ENCODE assay signal across 37 mouse cellular contexts in genomic region chr16:78934298-78934697, GRCm38 (mm10). TPM values are rescaled to one million over a fixed set of nuclear protein-coding genes. Genes with fewer than 3 reads are reported as not detected.
"Had no signal": no experiment of that assay in that cellular context is flagged by ENCODE, and none has a peak within 500 bp of the region (broad histone marks: within the 10 kb centered on the region; RNA-seq: fewer than 3 reads in every experiment).

No protein-coding gene starts in this region.

- DNase-seq: left cerebral cortex, postnatal 4 days; liver; liver, embryonic 13.5 days; liver, postnatal 0 days; lung, adult 18-20 months; lung, adult 2 months; lung, embryonic 14.5 days; lung, postnatal 10 days; lung, postnatal 14 days; lung, postnatal 36 days; lung, postnatal 4 days; midbrain, embryonic 14.5 days had no signal

- H3K27me3 ChIP-seq: limb, embryonic 15.5 days; midbrain, embryonic 15.5 days had no signal

- H3K36me3 ChIP-seq: limb, embryonic 10.5 days; limb, embryonic 12.5 days; limb, embryonic 13.5 days; limb, embryonic 15.5 days; liver, embryonic 12.5 days; liver, embryonic 13.5 days; liver, embryonic 15.5 days; lung, embryonic 15.5 days; midbrain, embryonic 10.5 days; midbrain, embryonic 12.5 days; midbrain, embryonic 13.5 days; midbrain, embryonic 15.5 days; neural tube, embryonic 12.5 days had no signal

- ATAC-seq: liver, embryonic 12.5 days; liver, postnatal 0 days; lung, postnatal 0 days; midbrain, embryonic 13.5 days; midbrain, embryonic 15.5 days; midbrain, embryonic 16.5 days had no signal

- H3K4me1 ChIP-seq: liver, embryonic 12.5 days; liver, embryonic 13.5 days; liver, embryonic 15.5 days had no signal

- H3K27ac ChIP-seq: limb, embryonic 10.5 days; limb, embryonic 12.5 days; limb, embryonic 13.5 days; limb, embryonic 15.5 days; liver, embryonic 12.5 days; liver, embryonic 13.5 days; liver, embryonic 14.5 days; liver, embryonic 15.5 days; lung, embryonic 15.5 days; macrophage; midbrain, embryonic 10.5 days; midbrain, embryonic 12.5 days; midbrain, embryonic 13.5 days; midbrain, embryonic 15.5 days; neural tube, embryonic 12.5 days had no signal

- H3K4me2 ChIP-seq: limb, embryonic 12.5 days; limb, embryonic 13.5 days; limb, embryonic 15.5 days; liver, embryonic 11.5 days; liver, embryonic 12.5 days; liver, embryonic 13.5 days; liver, embryonic 15.5 days; lung, embryonic 14.5 days; lung, embryonic 15.5 days; midbrain, embryonic 11.5 days; midbrain, embryonic 12.5 days; midbrain, embryonic 13.5 days; midbrain, embryonic 15.5 days; neural tube, embryonic 12.5 days had no signal

- H3K4me3 ChIP-seq: limb, embryonic 10.5 days; limb, embryonic 12.5 days; limb, embryonic 13.5 days; limb, embryonic 15.5 days; liver, embryonic 12.5 days; liver, embryonic 13.5 days; liver, embryonic 15.5 days; lung, embryonic 15.5 days; megakaryocyte, embryonic 14.5 days; midbrain, embryonic 10.5 days; midbrain, embryonic 12.5 days; midbrain, embryonic 13.5 days; midbrain, embryonic 15.5 days; myocyte; neural tube, embryonic 12.5 days had no signal

- H3K9me3 ChIP-seq: limb, embryonic 10.5 days; limb, embryonic 12.5 days; limb, embryonic 13.5 days; limb, embryonic 15.5 days; liver, embryonic 12.5 days; liver, embryonic 13.5 days; liver, embryonic 15.5 days; lung, embryonic 15.5 days; midbrain, embryonic 10.5 days; midbrain, embryonic 12.5 days; midbrain, embryonic 13.5 days; midbrain, embryonic 15.5 days; neural tube, embryonic 12.5 days had no signal

- H3K9ac ChIP-seq: limb, embryonic 12.5 days; limb, embryonic 13.5 days; limb, embryonic 15.5 days; liver, embryonic 12.5 days; liver, embryonic 13.5 days; liver, embryonic 14.5 days; liver, embryonic 15.5 days; liver, postnatal 0 days; lung, embryonic 14.5 days; lung, embryonic 15.5 days; midbrain, embryonic 12.5 days; midbrain, embryonic 13.5 days; midbrain, embryonic 15.5 days; neural tube, embryonic 12.5 days had no signal

RNA-seq across cellular contexts. Expression of gene Chodl, which starts 3.5 kb away (rescaled TPM):
- total RNA-seq: liver, adult 2 months; megakaryocyte progenitor cell, adult 5-6 weeks; megakaryocyte, adult 5-6 weeks; megakaryocyte-erythroid progenitor cell, adult 5-6 weeks; monocyte, adult 5-6 weeks had no signal
- polyA plus RNA-seq: liver, adult 2 months; macrophage had no signal
